Mouse (Mus musculus): ENCODE measurements around the gene Tuba1c. TPM values are rescaled to one million over a fixed set of nuclear protein-coding genes. Genes with fewer than 3 reads are reported as not detected.

Gene Tuba1c
- 33.2 TPM for polyA plus RNA-seq (2017; shearing (Covaris generic))

DNA sequence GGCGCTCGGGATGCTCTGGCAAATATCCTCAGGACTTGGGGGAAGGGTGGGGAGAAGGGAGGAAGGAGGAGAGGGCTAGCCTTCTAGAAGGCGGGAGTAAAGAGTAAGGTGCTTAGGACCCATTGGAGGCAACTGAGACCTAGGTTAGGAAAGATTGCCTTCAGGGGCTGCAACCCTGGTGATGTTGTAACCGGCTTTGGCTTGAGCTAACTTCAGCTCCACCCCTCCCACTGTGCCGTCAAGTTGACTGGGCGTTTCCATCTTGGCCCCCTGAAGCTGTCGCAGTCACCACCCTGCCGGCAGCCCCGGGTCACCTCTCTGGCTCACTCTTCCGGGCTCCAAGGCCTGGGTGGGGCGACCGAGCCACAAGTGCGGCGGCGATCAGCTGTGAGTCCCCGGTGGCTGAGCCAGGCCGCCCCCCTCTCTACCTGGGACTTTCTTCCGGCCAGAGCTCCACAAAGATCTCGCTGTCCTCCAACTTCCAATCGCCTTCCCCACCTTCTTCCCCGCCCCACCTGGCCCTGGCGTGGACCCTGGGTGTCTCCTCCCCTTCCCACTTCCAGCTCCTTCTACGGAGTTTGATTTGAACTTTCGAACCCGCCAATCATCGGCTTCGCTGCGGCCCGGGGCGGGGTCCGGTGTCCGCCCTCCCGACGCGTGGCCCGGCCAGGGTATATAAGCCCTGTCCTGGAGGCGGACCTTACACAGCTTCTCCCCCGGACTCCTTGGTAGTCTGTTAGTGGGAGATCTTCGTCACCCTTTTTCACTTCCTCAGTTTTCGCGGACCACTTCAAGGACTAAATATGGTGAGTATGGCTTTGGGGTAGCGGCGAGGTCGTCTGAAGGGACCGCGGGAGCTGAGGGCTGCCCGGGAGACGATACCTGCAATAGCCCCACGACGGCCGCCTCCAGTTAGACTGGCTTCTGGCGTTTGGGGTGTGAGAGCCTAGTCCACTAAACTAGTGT, at the start of gene Tuba1c:
Gene Tuba1c (plus strand): TSS at position 273 of the 966 bp plus-strand sequence.

DNA sequence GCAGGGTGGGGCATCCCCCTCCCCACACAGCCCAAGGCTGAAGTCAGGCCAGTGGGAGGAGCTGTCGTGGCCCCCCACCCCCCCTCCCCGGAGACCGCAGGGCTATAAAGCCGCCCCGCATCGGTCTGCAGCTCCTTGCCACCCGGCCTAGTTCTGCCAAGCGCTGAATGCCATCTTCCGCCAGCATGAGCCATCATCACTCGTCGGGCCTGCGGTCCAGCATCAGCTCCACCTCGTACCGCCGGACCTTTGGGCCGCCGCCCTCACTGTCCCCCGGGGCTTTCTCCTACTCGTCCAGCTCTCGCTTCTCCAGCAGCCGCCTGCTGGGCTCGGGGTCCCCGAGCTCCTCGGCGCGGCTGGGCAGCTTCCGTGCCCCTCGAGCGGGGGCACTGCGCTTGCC, 25.3 kb downstream of the Tuba1c start, which contains the start of gene Prph:
Gene Prph (plus strand): TSS at position 135 of the 400 bp plus-strand sequence.

DNA sequence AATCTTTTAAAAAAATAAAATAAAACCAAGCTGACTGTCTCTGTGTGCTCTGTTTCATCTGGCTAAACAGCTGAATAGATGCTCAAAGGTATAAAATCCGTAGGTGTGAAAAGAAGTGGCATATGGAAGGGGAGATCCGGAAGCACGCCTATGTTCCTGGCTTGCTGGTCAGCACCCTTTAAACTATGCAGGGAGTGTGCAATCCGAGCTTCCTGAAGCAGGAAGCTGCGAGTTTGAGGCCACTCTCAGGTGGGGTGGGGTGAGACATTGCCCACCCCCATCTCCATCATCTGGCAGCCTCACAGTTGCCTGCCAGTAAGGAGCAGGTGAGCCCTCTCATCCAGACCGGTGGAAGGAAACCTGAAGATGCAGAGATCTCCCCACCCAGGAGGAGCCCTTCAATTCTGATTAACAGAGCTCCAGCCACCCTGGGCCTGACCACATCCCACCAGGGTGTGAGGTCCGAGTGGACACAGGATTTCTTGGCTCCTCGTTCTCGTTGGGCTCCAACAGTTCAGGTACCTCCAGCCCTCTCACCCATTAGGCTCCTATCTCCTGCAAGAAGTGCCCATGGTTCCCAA, 44.4 kb downstream of the Tuba1c start, which contains the start of gene Troap:
Gene Troap (plus strand): TSS at position 557 of the 581 bp plus-strand sequence.

DNA sequence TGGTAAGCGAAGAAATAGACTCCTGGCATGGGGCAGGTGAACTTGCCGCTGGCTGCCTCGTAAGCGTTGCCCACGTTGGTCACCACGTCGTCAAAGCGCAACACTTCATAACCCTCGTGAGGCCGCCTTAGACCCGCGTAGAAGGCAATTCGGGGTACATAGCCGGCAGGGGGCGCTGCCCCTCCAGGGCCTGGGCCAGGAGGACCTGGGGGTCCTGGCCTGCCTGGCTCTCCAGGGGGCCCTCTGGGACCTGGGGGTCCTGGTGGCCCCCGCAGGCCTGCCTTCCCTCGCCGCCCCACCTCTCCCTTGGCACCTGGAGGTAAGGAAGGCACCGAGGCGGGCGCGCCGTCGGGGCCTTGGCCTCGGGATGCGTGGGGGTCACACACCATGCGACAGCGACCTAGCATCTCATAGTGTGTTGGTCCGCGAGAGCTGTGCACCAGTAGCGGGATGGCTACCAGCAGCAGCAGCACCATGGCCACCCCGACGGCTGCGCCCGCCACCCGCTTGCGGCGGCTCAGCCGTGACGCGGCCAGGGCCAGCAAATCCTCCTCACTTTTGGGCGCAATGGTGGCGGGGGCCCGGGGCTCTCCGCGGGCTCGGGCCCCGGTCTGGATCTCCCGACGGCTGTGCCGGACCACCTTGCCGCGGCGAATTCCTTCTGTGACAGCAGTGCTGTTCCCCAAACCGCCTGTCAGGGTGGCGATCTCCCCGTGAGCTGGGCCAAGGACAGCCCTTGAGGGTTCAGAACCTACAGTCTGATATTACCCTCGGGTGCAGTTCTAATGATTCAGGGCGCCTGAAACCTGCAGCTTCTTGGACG, 57.8 kb downstream of the Tuba1c start, which contains the start of gene C1ql4:
Gene C1ql4 (minus strand): TSS at position 565 of the 823 bp plus-strand sequence.

Other genes with a start within 250 kb of the Tuba1c start
- not detected for gene Wnt1, start 240.0 kb upstream of the Tuba1c start, polyA plus RNA-seq (2017; shearing (Covaris generic))
- not detected for gene Ddn, start 220.4 kb upstream of the Tuba1c start, polyA plus RNA-seq (2017; shearing (Covaris generic))
- 84.8 TPM for gene Prkag1, start 198.4 kb upstream of the Tuba1c start, polyA plus RNA-seq (2017; shearing (Covaris generic))
- 27.4 TPM for gene Kmt2d, start 158.7 kb upstream of the Tuba1c start, polyA plus RNA-seq (2017; shearing (Covaris generic))
- 19.0 TPM for gene Rhebl1, start 135.4 kb upstream of the Tuba1c start, polyA plus RNA-seq (2017; shearing (Covaris generic))
- 0.09 TPM for gene Dhh, start 131.4 kb upstream of the Tuba1c start, polyA plus RNA-seq (2017; shearing (Covaris generic))
- gene Lmbr1l, start 111.7 kb upstream of the Tuba1c start, polyA plus RNA-seq (2017; shearing (Covaris generic)) = 105 TPM
- gene Tuba1b, start 95.3 kb upstream of the Tuba1c start, polyA plus RNA-seq (2017; shearing (Covaris generic)) = 286 TPM
- not detected for gene Gm49450, start 76.3 kb upstream of the Tuba1c start, polyA plus RNA-seq (2017; shearing (Covaris generic))
- 187 TPM for gene Tuba1a, start 76.2 kb upstream of the Tuba1c start, polyA plus RNA-seq (2017; shearing (Covaris generic))
- not detected for gene Prph, start 25.3 kb downstream of the Tuba1c start, polyA plus RNA-seq (2017; shearing (Covaris generic))
- gene Troap, start 44.7 kb downstream of the Tuba1c start, polyA plus RNA-seq (2017; shearing (Covaris generic)) = not detected
- gene C1ql4, start 57.9 kb downstream of the Tuba1c start, polyA plus RNA-seq (2017; shearing (Covaris generic)) = not detected
- not detected for gene Dnajc22, start 63.3 kb downstream of the Tuba1c start, polyA plus RNA-seq (2017; shearing (Covaris generic))
- gene Spats2, start 96.0 kb downstream of the Tuba1c start, polyA plus RNA-seq (2017; shearing (Covaris generic)) = 0.20 TPM
- gene Kcnh3, start 195.0 kb downstream of the Tuba1c start, polyA plus RNA-seq (2017; shearing (Covaris generic)) = 0.29 TPM
- gene Mcrs1, start 222.1 kb downstream of the Tuba1c start, polyA plus RNA-seq (2017; shearing (Covaris generic)) = 71.7 TPM

Measured in effector memory CD4-positive, alpha-beta T cell, adult 5 months (primary cell).